Mouse (Mus musculus) Patski (cell line): Measurements from ENCODE around the gene Gm5737. TPM values are rescaled to one million over a fixed set of nuclear protein-coding genes. Genes with fewer than 3 reads are reported as not detected.
A peak's percentile ranks its signal among the peaks of the same experiment; 100 is the strongest.

ENCODE experiments used
- ATAC-seq: fragments of 100-300 bp; one replicate; pipeline ENCODE4 v1.8.0; 2021
- CTCF ChIA-PET: fragments of 350-600 bp; sonication (Branson Sonifier 250); formaldehyde crosslinking; loops from one replicate; lab custom pipeline; 2022; ENCODE audit warnings: inconsistent platforms; lab: Charles Lee
- POLR2A ChIA-PET: fragments of 350-600 bp; sonication (Branson Sonifier 250); formaldehyde crosslinking; loops from one replicate; lab custom pipeline; 2022; ENCODE audit warnings: antibody characterized with exemption, inconsistent platforms; lab: Charles Lee
- DNase-seq: peaks from one replicate; pipeline ENCODE4 v3.0.0-alpha.2; 2011; ENCODE audit warnings: low read depth, low spot score
- H3K27me3 ChIP-seq: fragments of 371-371 bp; one replicate; pipeline ENCODE4 v1.5.1; 2021
- CTCF ChIP-seq: fragments of 100-300 bp; IDR thresholded peaks from one replicate; pipeline ENCODE4 v1.5.1; 2021
- in situ Hi-C: fragments of 300-500 bp; cut with MboI; formaldehyde crosslinking; loops from 3 replicates; pipeline ENCODE4 v1.11.1; 2018; ENCODE audit warnings: low pct_unique_long_range_greater_than_20kb, mixed read lengths
- polyA plus RNA-seq: library from polyadenylated mRNA; unstranded; gene quantifications from one replicate; pipeline ENCODE4 v1.2.3, GENCODE M21; 2021

The Gm5737 gene
- polyA plus RNA-seq, 1 experiment from 2014 or later: not detected

DNA sequence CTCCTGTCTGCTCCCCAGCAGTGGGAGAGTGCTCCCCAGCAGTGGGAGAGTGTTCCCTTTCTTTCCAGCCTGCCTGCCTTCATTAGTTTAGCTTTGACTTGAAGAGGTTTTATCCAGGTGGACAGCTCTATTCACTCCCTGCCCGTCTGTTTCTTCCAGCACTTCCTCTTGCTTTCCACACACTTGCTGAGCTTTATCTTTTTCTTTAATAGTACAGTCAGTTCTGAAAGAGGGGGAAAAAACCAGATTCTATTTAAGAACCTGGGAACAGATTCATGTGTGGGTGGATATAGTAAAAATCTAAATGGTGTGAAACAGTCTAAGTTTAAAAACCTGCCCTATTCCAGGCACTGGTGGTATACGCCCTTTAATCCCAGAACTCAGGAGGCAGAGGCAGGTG lies 12.9 kb downstream of the Gm5737 start:
- no peak for TF ChIP-seq CTCF
- CTCF ChIA-PET: interaction anchor here (0.7 to 0.9 kb wide), 2 partner anchors 156 to 168 kb away, joined by 3 read pairs; no protein-coding TSS in a partner anchor
- ATAC-seq: no peak
- DNase-seq: no peak
- in situ Hi-C loops: loop anchor here (5.0 to 10.0 kb wide), 2 partner anchors 70 to 703 kb away; no protein-coding TSS in a partner anchor
- no peaks in the 10 kb centered on the region for H3K27me3 ChIP-seq
- POLR2A ChIA-PET: no interaction called here

DNA sequence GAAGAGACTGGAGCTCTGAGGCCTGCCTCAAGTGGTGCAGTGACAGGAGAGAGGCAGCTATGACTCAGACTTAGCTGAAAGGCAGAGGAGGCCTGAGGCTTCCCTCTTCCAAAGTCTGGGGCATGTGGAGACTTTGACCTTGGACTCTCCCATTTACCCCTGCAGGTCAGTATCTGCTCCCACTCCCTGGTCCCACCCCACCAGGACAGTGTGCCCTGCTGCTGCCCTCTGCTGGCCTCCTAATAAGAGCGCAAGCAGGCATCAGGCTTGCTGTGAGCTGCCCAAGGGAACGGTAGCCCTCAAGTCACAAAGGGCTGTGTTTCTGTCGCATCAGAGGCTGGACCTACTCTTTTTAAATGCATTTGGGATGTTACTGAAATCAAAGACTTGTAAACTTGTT lies 14.2 kb downstream of the Gm5737 start:
- ChIA-PET CTCF (interaction anchor here (0.6 to 1.7 kb wide), 8 partner anchors 14 to 202 kb away, joined by 3 to 5 read pairs (median 3); partner anchors contain the start of gene Pdzd9), POLR2A (no interaction called here)
- in situ Hi-C loops: loop anchor here (5.0 to 10.0 kb wide), 2 partner anchors 72 to 704 kb away; no protein-coding TSS in a partner anchor
- DNase-seq (no peak), ATAC-seq (peak; percentile 67)
- TF ChIP-seq CTCF: peak; percentile 81
- H3K27me3 ChIP-seq: no peaks in the 10 kb centered on the region

DNA sequence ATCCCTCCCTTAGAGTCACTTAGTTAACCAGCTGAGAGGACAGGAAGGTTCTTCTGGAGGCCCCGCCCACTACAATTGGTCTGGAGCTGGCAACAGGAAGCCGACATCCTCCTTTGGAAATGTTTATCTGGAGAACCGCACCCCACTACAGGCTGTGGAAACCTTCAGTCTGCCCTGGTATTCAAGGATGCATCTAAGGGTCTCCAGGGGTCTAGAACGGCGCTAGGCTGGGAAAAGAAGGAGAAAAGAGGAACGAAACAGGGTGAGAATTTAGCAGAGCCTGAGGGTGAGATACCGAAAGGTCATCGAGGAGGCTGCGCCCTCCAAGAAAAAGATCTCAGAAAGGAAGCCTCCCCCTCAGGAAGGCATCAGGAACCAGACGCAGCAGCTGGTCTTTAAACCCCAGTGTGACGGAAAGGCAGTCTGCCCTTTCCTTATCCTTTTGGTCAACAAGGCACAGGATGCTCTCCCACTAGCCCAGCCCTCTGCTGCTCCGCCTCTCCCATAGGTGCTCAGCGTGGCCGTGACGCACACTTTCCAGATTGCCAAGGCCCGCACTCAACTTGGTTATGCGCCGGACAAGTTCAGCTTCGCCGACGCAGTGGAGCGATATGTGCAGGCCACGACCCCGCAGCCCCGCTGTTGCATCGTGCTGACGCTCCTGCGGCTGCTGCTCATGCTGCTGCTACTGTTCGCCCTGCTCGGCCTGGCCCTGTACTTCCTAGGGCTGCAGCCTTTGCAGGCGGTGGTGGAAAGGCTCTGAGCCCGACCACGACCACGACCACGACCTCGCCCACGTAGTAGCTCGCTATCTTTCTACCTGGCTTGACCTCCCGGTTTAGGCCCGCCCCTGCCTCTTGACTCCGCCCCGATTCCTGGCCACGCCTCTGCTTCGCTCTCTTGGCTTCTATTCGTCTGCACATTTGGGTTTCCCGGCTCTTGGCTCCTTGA lies 18.5 kb downstream of the Gm5737 start:
- in situ Hi-C loops: loop anchor here (5.0 to 10.0 kb wide), 2 partner anchors 198 to 294 kb away; no protein-coding TSS in a partner anchor
- ChIA-PET CTCF (no interaction called here), POLR2A (interaction anchor here (2.0 kb wide), 1 partner anchor 196 kb away, joined by 9 read pairs; the partner anchor contains the start of gene Uqcrc2)
- TF ChIP-seq CTCF: no peak
- no peaks in the 10 kb centered on the region for H3K27me3 ChIP-seq
- DNase-seq: no peak
- no peak for ATAC-seq

DNA sequence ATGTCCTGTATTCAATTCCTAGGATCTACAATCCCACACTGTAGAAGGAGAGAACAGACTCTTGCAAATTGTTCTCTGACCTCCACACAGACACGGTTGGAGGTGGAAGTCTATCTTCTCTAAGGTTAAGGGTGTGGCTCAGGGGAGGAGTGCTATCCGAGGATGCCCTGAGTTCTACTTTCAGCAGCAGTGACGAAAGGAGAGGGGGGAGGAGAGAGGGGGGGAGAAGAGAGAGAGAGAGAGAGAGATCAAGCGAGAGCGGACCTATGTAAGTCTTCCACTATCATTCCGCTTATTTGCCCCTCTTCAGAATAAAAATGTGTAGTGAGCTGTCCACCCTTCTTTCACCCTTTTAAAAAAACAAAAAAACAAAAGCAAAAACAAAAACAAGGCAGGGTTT lies 22.3 kb downstream of the Gm5737 start:
- DNase-seq: no peak
- in situ Hi-C loops: loop anchor here (5.0 to 10.0 kb wide), 2 partner anchors 202 to 290 kb away; no protein-coding TSS in a partner anchor
- TF ChIP-seq CTCF: no peak
- no peak for ATAC-seq
- POLR2A ChIA-PET: interaction anchor here (2.4 kb wide), 1 partner anchor 83 kb away, joined by 13 read pairs; the partner anchor contains the start of gene Polr3e
- CTCF ChIA-PET: interaction anchor here (1.0 to 2.7 kb wide), 10 partner anchors 11 to 200 kb away, joined by 3 to 25 read pairs (median 6); partner anchors contain the start of genes Polr3e and Uqcrc2
- no peaks in the 10 kb centered on the region for H3K27me3 ChIP-seq

DNA sequence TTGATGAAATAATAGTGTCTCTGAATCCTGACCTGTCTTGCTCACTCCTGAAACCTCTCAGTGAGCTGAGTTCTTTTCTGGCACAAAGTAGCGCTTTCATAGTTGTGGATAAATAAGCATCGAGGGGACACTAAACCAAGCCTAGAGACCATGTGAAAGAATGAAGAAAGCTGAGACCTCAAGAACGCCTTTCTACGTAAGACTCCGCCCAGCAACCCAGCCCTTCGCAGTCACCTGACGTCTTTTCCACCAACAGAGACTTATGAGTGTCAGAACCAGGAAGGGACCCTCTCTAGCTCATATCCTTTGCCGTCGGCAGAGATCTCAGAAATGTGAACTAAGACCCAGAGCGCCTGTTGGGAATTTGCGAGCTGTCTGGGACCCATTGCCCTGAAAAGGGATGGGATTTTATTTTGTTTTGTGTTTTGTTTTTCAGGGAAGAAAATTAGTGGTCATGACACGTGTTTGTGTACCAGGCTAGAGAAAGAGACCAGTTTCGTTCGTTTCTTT lies 22.8 kb downstream of the Gm5737 start:
- POLR2A ChIA-PET: interaction anchor here (2.4 kb wide), 1 partner anchor 82 kb away, joined by 13 read pairs; the partner anchor contains the start of gene Polr3e
- in situ Hi-C loops: loop anchor here (5.0 to 10.0 kb wide), 2 partner anchors 203 to 290 kb away; no protein-coding TSS in a partner anchor
- CTCF ChIA-PET: interaction anchor here (0.6 to 2.7 kb wide), 20 partner anchors 11 to 278 kb away, joined by 3 to 25 read pairs (median 4); partner anchors contain the start of genes Polr3e and Uqcrc2
- DNase-seq (no peak), ATAC-seq (peak; percentile 91)
- TF ChIP-seq CTCF: no peak
- H3K27me3 ChIP-seq: no peaks in the 10 kb centered on the region

DNA sequence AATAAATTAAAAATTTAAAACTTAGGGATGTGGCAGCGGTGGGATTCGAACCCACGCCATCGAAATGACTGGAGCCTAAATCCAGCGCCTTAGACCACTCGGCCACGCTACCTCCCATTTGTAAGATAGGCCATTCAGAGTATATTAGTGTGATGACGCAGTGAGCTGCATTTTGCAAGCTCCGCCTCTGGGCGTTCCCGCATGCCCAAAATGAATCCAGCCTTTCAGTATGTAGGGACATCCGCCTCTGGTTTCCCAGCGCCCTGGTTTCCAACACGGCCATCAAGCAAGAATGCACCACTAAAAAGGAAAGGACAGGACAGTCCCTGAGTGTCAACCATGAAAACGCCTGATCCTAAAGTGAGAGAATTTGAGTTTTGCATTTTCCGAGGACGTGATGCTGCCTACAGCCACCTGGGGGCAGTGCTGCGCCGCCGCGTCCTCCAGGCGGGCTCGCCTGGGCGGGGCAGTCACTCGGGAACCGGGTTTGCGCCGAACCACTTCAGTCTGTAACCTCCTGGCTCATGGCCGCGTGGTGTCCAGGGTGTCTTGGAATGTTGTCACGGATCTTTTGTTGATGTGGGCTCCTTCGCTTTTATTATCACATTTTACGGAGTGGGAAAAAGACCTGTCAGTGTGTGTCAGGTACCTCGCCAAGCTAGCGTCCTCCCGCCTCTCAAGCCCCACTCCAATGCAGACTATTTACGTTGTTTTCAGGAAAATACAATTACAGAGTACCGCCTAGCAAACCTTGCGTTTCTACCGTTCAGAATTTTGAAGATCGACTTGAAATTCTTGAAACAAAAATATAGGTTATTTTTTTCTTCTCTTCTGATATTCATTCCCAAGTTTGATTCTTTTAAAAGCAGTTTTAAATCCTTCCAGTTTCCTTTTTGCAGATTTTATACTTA lies 23.5 kb downstream of the Gm5737 start:
- peak; percentile 100 for TF ChIP-seq CTCF
- no peaks in the 10 kb centered on the region for H3K27me3 ChIP-seq
- DNase-seq (peak; percentile 82), ATAC-seq (peak; percentile 92)
- POLR2A ChIA-PET: interaction anchor here (2.4 kb wide), 1 partner anchor 81 kb away, joined by 13 read pairs; the partner anchor contains the start of gene Polr3e
- in situ Hi-C loops: loop anchor here (10.0 kb wide), 1 partner anchor 289 kb away; no protein-coding TSS in a partner anchor
- CTCF ChIA-PET: interaction anchor here (0.6 to 2.7 kb wide), 22 partner anchors 12 to 277 kb away, joined by 3 to 25 read pairs (median 4); partner anchors contain the start of genes Polr3e and Uqcrc2

DNA sequence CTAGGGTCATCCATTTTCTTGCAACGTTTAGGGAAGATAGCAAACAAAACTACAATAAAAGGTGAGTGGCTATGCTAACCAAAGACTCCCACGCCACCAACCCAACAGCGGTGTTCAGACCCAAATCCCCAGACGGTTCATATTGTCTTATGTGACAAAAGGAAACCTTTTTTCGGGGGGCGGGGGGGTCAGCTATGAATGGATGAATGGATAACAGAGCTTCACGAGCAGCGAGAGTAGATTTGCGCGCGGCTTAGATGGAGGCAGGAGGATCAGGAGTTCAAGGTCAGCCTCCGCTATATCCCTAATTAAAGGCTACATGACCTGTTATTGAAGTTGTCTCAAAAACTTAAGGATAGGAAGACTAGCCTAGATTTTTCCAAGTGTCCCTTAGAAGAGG lies 24.2 kb downstream of the Gm5737 start:
- H3K27me3 ChIP-seq: no peaks in the 10 kb centered on the region
- ATAC-seq (no peak), DNase-seq (no peak)
- CTCF ChIA-PET: interaction anchor here (1.0 to 2.7 kb wide), 6 partner anchors 15 to 85 kb away, joined by 3 to 25 read pairs (median 6); partner anchors contain the start of gene Polr3e
- POLR2A ChIA-PET: interaction anchor here (0.6 to 2.4 kb wide), 2 partner anchors 60 to 81 kb away, joined by 3 to 13 read pairs; partner anchors contain the start of gene Polr3e
- no peak for TF ChIP-seq CTCF
- in situ Hi-C loops: loop anchor here (10.0 kb wide), 1 partner anchor 288 kb away; no protein-coding TSS in a partner anchor

DNA sequence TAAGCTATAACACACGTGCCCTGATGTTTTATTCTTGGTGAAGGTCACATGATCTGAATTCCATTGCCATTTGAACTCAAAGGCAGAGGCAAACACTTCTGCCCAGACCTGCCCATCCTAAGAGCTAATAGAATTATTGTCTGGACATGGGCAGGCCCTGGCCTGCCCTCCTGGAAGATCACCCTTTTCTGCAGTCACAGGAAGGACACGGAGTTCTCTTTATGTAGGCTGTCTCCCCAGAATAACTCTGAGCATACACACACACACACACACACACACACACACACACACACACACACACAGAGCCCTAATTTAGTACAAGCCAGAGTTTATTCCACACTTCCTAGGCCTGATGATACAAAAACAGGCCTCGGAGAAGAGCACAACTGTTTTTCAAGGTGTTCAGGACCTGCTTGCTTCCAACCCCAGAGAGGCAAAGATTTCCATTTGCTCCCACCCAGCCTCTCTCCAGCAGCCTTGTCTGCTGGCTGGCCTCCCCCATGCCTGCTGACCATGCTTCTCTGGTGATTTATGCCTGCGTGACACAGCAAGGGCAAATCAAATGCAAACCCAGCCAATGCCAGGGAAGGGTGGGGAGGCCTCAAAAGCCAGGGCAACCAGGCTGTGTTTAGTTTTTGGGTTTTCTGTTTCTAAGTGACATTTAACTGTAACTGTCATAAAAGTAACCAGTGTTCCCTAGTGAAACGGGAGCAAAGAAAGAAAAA lies 26.4 kb downstream of the Gm5737 start:
- in situ Hi-C loops: loop anchor here (10.0 kb wide), 1 partner anchor 286 kb away; no protein-coding TSS in a partner anchor
- CTCF ChIA-PET: no interaction called here
- no peak for TF ChIP-seq CTCF
- POLR2A ChIA-PET: interaction anchor here (0.5 kb wide), 1 partner anchor 20 kb away, joined by 3 read pairs; no protein-coding TSS in a partner anchor
- ATAC-seq: no peak
- H3K27me3 ChIP-seq: no peaks in the 10 kb centered on the region
- DNase-seq: no peak
